Mouse (Mus musculus) CH12.LX (cell line): ENCODE measurements around the gene Mtmr12.

Experiments
- CTCF ChIP-seq, 2 experiments: IDR thresholded peaks in 1 of 2; conservative IDR thresholded peaks in 1 of 2; 2 replicates each; pipeline ENCODE4 v1.5.1; 2011 to 2012; ENCODE audit warnings: low read depth in 2 of 2, low read length in 2 of 2, improper control_type of control experiment in 1 of 2, inconsistent platforms in 1 of 2, mild to moderate bottlenecking in 1 of 2, moderate library complexity in 1 of 2
- EP300 ChIP-seq: IDR thresholded peaks from 2 replicates; pipeline ENCODE4 v1.6.1; 2011; ENCODE audit warnings: low read length, improper control_type of control experiment
- ETS1 ChIP-seq: conservative IDR thresholded peaks from 2 replicates; pipeline ENCODE4 v1.6.1; 2012; ENCODE audit warnings: low read depth, mild to moderate bottlenecking, inconsistent platforms, low read length, improper control_type of control experiment, moderate library complexity
- POLR2A ChIP-seq: IDR thresholded peaks from 2 replicates; pipeline ENCODE4 v1.6.1; 2011; ENCODE audit warnings: low read depth, mild to moderate bottlenecking, improper control_type of control experiment, low read length

DNA sequence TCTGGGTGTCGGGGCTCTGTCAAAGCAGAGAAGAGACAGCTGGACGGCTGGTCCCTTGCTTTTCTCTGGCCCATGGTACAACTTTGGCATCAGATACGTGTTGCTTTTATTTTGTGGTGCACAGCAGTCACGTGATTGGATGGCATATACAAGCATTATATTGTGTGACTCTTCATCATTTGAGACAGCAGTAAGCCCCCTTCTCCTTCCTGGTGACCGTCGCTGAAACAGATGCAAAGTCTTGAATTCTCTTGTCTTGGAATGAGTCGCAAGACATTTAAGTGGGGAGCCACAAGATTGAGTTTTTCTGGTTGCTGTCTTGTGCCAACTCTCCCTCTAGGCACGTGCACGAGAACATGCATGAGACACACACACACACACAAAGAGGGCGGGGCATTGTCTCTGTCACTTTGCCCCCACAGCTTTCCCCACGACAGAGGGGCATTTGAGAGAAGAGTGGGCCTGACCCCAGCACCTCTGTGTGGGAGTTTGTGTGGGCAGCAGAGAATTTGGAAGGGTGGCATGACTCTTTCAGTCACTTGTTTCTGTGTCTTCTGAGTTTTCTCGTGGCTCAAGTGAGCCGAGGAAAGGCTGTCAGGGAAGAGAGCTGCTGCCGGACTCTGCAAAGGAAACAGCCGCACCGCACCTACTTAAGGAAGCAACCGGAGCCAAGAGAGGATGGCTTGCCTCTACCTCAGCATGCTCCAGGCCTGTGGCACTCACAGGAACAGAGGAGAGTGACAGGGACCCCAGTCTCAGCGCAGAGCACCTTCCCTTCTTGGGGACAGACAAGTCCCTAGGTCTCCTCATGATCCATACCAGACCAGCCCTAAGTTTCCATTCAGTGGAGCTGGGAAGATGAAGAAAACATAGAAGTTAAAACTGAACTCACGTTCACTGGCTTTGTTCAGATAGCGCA lies 9.8 kb upstream of the Mtmr12 start:
- TF ChIP-seq ETS1, result no peak
- no peak for TF ChIP-seq POLR2A
- no peak for TF ChIP-seq CTCF (conservative IDR thresholded peaks at IDR 0.05 in 1 of 2, IDR thresholded peaks at IDR 0.05 in 1 of 2; ENCODE audit: low read depth in 2 of 2, low read length in 2 of 2)
- no peak for TF ChIP-seq EP300
